ENCODE assay signal across 8 mouse cellular contexts in genomic region chr5:125134795-125135468, GRCm38 (mm10). TPM values are rescaled to one million over a fixed set of nuclear protein-coding genes. Genes with fewer than 3 reads are reported as not detected.
DNase-seq lines count a peak whose midpoint lies in the region; ATAC-seq lines count a peak whose summit lies in the region.

No protein-coding gene starts in this region.

- intact Hi-C loops in left cerebral cortex, postnatal 36 days (cut with DNase I), result no loop called here

- H3K4me2 ChIP-seq in intestine, embryonic 14.5 days (ENCODE audit: low read length), result no peak overlapping the region; the same call in 1 of the 2 replicates
- H3K4me2 ChIP-seq in midbrain, embryonic 12.5 days (replicated peaks), result peak overlapping the region; percentile 30

- H3K27me3 ChIP-seq in intestine, embryonic 14.5 days (replicated peaks; ENCODE audit: control insufficient read depth, insufficient read depth, low read length), result no peaks in the 10 kb centered on the region
- H3K27me3 ChIP-seq in midbrain, embryonic 12.5 days, result no peaks in the 10 kb centered on the region

- peaks cover 66% of the 10 kb centered on the region for H3K4me1 ChIP-seq in intestine, embryonic 14.5 days (replicated peaks; ENCODE audit: control insufficient read depth, insufficient read depth, low read length)
- peaks cover 93% of the 10 kb centered on the region for H3K4me1 ChIP-seq in midbrain, embryonic 12.5 days

- WGBS in intestine, embryonic 14.5 days, result 36% methylated on average over 11 of the region's 11 CpGs
- WGBS in midbrain, embryonic 12.5 days, result 5% methylated on average over 11 of the region's 11 CpGs

- H3K4me3 ChIP-seq in intestine, embryonic 14.5 days (ENCODE audit: low read depth, low read length), result no peak overlapping the region
- no peak overlapping the region for H3K4me3 ChIP-seq in midbrain, embryonic 12.5 days

- peak; percentile 21 for DNase-seq in 416B (ENCODE audit: low read depth)
- DNase-seq in brain, adult 2 months (ENCODE audit: low read depth, low spot score), result peak; percentile 90
- peak; percentile 51 for DNase-seq in gastrocnemius, postnatal 10 days
- DNase-seq in intestine, embryonic 14.5 days (ENCODE audit: low spot score), result peak; percentile 73
- DNase-seq in left cerebral cortex, postnatal 36 days (ENCODE audit: low spot score in 2 of 2), result peak; percentile 45 to 61
- DNase-seq in testis, postnatal 10 days (ENCODE audit: low spot score), result peak; percentile 84

- ATAC-seq in intestine, embryonic 14.5 days (replicated peaks; ENCODE audit: low FRiP score, low TSS enrichment, low read depth), result peak; percentile 88
- ATAC-seq in midbrain, embryonic 12.5 days (ENCODE audit: low FRiP score, low read depth), result peak; percentile 89
- ATAC-seq in inflammation-experienced regulatory T-cells, adult 6 months, result no peak

- H3K9me3 ChIP-seq in intestine, embryonic 14.5 days (ENCODE audit: control insufficient read depth, low read length), result no peaks in the 10 kb centered on the region
- H3K9me3 ChIP-seq in midbrain, embryonic 12.5 days, result no peaks in the 10 kb centered on the region

- H3K27ac ChIP-seq in intestine, embryonic 14.5 days (ENCODE audit: low read depth), result peak overlapping the region; percentile 84
- H3K27ac ChIP-seq in midbrain, embryonic 12.5 days (replicated peaks), result peak overlapping the region; percentile 87

- no peak overlapping the region for H3K9ac ChIP-seq in intestine, embryonic 14.5 days (ENCODE audit: low read length)
- peak overlapping the region; percentile 50; the same call in 1 of the 2 replicates for H3K9ac ChIP-seq in midbrain, embryonic 12.5 days (replicated peaks)

- H3K36me3 ChIP-seq in intestine, embryonic 14.5 days (ENCODE audit: control insufficient read depth, insufficient read depth, low read length), result no peaks in the 10 kb centered on the region
- H3K36me3 ChIP-seq in midbrain, embryonic 12.5 days, result no peaks in the 10 kb centered on the region

RNA-seq across cellular contexts. Expression of gene Ncor2, which starts 44.1 kb away (rescaled TPM):
- 100 to 1,000 TPM; 116 to 123 TPM for total RNA-seq in gastrocnemius, postnatal 10 days (2021)
- 26.1 and 27.5 TPM in 2 replicates for polyA plus RNA-seq in intestine, embryonic 14.5 days (2014; fragmentation: Nextera tagmentation; extraction: Ambion mirVana)
- 100 to 1,000 TPM; 167 to 240 TPM for total RNA-seq in left cerebral cortex, postnatal 36 days (2021)
- 24.5 and 25.1 TPM in 2 replicates for polyA plus RNA-seq in midbrain, embryonic 12.5 days (2016; fragmentation: Nextera tagmentation; extraction: Ambion mirVana)
- polyA plus RNA-seq in inflammation-experienced regulatory T-cells, adult 6 months (2017; shearing (Covaris generic)), result 1 to 10 TPM; 3.9 to 6.7 (median 4.7) TPM

Comparison
In these comparisons a context has a peak if more than half of its experiments do, and no peak if none do; other contexts are left out.
1. DNase-seq: peak in every context shown above with its lines; median percentile 90 in brain, adult 2 months; 84 in testis, postnatal 10 days; 73 in intestine, embryonic 14.5 days; 53 in left cerebral cortex, postnatal 36 days; 51 in gastrocnemius, postnatal 10 days; 21 in 416B.